In the genomic region with DNA sequence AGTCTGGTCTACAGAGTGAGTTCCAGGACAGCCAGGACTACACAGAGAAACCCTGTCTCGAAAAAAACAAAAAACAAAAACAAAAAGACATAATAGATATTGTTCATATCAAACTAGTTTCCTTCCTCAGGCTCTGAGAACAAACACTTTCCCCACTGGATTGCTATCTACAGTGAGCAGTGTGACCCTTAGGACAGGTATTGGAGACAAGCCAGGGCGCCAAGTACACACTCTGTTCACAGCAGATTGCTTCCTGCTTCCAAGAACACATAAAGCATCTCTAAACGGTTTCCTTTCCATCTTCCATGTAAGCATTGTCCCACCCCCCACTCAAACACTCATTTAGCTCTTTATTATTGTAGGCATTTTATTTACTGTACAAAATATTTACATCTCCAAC, we compare ENCODE assay signal across 18 mouse cellular contexts.
"Had no signal": no experiment of that assay in that cellular context is flagged by ENCODE, and none has a peak within 500 bp of the region (broad histone marks: within the 10 kb centered on the region; RNA-seq: fewer than 3 reads in every experiment).

No protein-coding gene starts in this region.

- H3K4me2 ChIP-seq: liver, embryonic 15.5 days; lung, embryonic 14.5 days; midbrain, embryonic 11.5 days; neural tube, embryonic 13.5 days; neural tube, embryonic 15.5 days had no signal

- ATAC-seq: midbrain, embryonic 16.5 days had no signal

- H3K9me3 ChIP-seq: liver, embryonic 15.5 days; neural tube, embryonic 13.5 days; neural tube, embryonic 15.5 days had no signal

- DNase-seq: lung, embryonic 14.5 days; lung, postnatal 10 days; midbrain, embryonic 14.5 days; retina, postnatal 1 day; right cerebral cortex, adult 18-20 months; right cerebral cortex, postnatal 25 days; right cerebral cortex, postnatal 4 days; spleen, adult 18-20 months; thymus, adult 18-20 months; thymus, postnatal 14 days; thymus, postnatal 36 days had no signal

- H3K4me3 ChIP-seq: liver, embryonic 15.5 days; myocyte; neural tube, embryonic 13.5 days; neural tube, embryonic 15.5 days had no signal

- H3K9ac ChIP-seq: liver, embryonic 15.5 days; lung, embryonic 14.5 days; neural tube, embryonic 13.5 days; neural tube, embryonic 15.5 days had no signal

- H3K27me3 ChIP-seq: liver, embryonic 15.5 days; neural tube, embryonic 13.5 days; neural tube, embryonic 15.5 days had no signal

- H3K27ac ChIP-seq: liver, embryonic 15.5 days; macrophage; neural tube, embryonic 13.5 days; neural tube, embryonic 15.5 days had no signal

- H3K4me1 ChIP-seq: liver, embryonic 15.5 days; neural tube, embryonic 15.5 days had no signal
